Mouse (Mus musculus): Measurements from ENCODE around the gene Poln.

The Poln gene

DNA sequence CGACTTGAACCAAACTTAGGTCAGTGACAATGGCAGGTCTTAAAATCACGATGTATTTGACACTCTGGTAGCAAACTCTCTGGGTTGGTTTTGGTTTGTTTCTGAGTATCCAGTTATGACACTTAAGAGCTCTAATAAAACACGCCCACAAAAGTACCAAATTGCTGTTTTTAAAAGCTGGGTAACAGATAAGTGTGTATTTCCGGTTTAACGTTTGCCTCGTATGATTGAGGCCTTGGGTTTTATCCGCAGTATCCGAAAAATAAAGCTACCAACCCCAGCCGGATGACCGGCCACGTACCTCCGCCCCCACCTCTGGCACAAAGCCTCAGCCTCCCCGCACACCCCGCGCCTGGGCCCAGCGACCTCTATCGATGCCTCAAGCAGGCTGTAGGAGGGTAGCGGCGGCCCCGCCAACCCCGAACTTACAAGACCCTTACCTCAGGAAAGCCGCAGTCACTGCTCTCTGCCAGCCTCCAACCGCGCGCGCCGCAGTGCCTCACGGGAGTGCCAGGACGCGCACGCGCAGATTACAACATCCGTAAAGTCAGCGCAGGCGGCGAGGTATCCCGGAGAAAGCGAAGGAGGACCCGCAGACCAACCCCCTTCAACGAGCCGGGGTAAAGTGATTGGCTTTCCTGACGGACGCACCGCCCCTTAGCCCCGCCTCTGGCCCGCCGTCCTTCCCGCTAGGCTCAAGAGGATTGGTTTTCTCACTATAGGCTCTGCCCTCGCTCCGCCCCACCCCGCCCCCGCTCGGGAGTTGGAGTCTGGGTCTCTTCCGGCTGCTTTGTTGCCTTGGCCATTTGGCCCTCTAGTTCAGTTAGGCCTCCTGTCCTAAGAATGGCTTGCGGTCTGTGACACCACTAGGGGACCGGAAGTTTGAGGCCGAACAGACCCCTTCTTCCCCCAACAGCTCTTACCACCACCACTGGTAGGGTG lies at the start of gene Poln, which contains the start of gene Haus3:
TSS of gene Poln (minus strand) at position 499 of the 942 bp plus-strand sequence.
TSS of gene Haus3 (minus strand) at position 578 of the 942 bp plus-strand sequence.
- DNase-seq (ENCODE audit: low read depth, low spot score), result peak; percentile 99

GRCm38 (mm10) chr5:34218672-34219071 lies 49.4 kb upstream of the Poln start:
- no peak for DNase-seq (ENCODE audit: low read depth, low spot score)

DNA sequence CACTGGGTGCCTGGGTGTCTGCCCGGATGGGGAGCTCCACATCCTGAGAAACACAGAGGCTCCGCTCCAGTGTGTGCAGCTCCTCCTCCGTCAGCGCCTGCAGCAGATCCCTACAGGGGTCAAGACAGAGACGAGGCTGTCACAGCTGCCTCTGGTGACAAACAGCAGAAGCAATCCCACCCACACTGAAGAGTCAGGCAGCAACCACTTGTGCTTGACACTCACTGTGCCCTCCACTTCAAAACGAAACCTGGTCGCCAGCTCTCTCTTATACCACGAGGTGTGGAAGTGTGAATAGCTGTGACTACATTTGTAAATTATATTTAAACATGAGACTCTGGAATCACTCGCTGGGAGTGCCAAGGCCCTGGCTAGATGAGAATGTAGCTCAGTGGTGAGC lies 48.5 kb upstream of the Poln start:
- DNase-seq (ENCODE audit: low read depth, low spot score), result no peak

GRCm38 (mm10) chr5:34216025-34216424 lies 46.8 kb upstream of the Poln start:
- DNase-seq (ENCODE audit: low read depth, low spot score), result no peak

DNA sequence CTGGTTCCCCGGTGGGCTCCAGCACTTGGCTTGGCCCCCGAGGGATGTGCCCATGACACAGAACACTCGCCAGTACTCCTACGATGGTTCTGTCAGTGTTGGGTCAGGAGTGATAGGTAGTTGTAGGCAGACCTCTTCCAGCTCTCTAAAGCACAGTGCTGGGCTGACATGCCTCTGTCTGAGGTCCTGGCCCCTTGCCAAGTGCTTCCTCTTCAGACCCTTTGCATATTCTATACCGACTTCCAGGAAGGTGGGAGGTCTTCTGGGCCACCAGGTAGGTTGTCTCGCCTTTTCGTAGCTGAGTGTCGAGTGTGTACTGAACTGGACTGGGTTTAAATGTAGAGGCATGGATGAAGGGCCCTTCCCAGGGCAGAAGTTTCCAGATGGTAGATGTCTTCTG lies 44.4 kb upstream of the Poln start:
- no peak for DNase-seq (ENCODE audit: low read depth, low spot score)

DNA sequence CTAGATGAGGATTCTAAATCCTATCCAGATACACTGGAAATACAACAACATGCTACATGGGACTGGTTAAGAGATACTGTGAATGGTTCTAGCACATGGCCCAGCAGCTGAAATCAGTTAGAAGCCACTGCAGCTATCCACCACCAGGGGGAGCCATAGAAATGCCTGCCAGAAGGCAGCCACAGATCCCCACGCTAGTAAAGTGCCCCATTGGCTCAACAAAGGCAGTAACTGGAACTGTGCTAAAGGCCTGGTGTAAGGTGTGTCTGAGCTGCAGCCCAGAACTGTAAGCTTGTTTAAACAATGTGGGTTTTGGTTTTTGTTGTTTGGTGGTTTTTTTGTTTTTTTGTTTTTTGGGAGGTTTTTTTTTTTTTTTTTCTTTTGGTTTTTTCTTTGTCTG lies 41.0 kb upstream of the Poln start:
- peak; percentile 86 for DNase-seq (ENCODE audit: low read depth, low spot score)

GRCm38 (mm10) chr5:34207503-34207902 lies 38.3 kb upstream of the Poln start:
- DNase-seq (ENCODE audit: low read depth, low spot score), result no peak

- no peak for DNase-seq (ENCODE audit: low read depth, low spot score)
Measured at GRCm38 (mm10) chr5:34205788-34206187, 36.5 kb upstream of the Poln start.

GRCm38 (mm10) chr5:34204911-34205310 lies 35.7 kb upstream of the Poln start:
- no peak for DNase-seq (ENCODE audit: low read depth, low spot score)

GRCm38 (mm10) chr5:34202006-34202405 lies 32.8 kb upstream of the Poln start:
- no peak for DNase-seq (ENCODE audit: low read depth, low spot score)

DNA sequence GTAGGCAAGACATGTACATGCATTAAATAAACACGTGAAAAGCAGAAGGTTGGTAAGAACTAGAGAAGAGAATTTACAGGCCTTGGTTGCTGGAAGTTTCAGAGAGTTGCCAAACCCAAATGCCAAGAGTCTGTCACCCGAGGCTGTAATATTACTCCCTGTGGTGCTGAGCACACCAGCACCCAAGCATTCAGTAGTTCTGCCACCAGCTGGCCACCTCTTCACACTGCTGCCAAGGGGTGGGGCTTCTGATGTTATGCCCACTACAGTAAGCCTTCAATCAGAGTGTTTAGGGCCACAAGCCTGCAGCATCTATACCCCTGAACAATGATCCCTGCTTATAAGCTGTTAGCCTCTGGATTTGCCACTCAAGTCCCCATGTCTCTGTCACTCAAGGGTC lies 32.1 kb upstream of the Poln start:
- no peak for DNase-seq (ENCODE audit: low read depth, low spot score)

- DNase-seq (ENCODE audit: low read depth, low spot score), result no peak
Measured at GRCm38 (mm10) chr5:34198615-34199014, 29.4 kb upstream of the Poln start.

GRCm38 (mm10) chr5:34197243-34197642 lies 28.0 kb upstream of the Poln start:
- DNase-seq (ENCODE audit: low read depth, low spot score), result no peak

- DNase-seq (ENCODE audit: low read depth, low spot score), result no peak
Measured at GRCm38 (mm10) chr5:34196423-34196822, 27.2 kb upstream of the Poln start.

GRCm38 (mm10) chr5:34195786-34196185 lies 26.5 kb upstream of the Poln start:
- DNase-seq (ENCODE audit: low read depth, low spot score), result no peak

DNA sequence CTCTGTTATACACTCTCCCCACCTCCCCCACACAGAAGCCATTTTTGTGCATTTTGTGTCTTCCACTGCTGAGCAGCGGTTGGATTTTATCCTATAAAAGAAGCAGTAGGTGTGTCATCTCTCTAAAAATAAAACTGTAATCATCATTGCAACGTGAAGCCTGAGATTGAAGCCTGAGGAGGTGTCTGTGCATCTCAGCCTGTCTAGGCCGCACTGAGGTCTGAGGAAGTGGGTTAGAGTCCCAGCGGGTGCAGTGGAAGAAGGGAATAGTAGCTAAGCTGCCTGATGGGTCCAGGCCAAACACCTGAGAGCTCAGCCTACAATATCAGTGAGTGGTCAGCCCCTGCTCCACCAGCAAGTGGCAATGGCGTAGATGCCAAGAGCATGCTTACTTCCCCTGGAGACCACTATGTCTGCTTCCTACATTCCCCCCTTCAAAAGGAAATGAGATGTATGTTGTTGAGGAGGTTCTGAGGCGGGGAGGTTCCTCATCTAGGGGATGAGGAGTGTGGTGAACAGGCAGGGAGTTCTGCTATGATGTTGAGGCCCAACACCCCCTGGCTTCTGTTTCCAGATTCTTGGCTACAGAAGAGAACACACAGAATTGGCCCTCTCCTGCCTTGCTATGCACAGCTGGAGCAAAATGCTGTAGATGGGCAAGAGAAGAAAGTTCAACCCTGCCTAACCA lies 25.9 kb upstream of the Poln start:
- DNase-seq (ENCODE audit: low read depth, low spot score), result no peak

DNA sequence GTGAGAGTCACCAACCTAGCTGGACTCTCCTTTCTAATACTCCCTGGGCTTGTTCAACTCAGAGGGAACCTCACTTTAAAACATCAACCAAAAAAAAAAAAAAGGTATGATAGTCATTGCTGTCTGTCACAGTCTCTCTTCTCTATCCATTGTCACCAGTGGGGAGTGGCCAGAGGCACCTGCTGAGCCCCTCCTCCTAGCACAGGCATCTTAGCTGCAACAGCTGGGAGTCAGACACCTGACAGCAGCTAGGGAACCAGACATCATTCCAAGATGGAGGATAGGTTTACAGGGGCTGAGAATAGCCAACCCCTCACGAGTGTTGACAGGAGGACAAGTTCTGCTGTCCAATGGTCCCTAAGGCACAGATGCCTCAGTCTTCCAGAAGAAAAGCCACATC lies 25.2 kb upstream of the Poln start:
- no peak for DNase-seq (ENCODE audit: low read depth, low spot score)

- no peak for DNase-seq (ENCODE audit: low read depth, low spot score)
Measured at GRCm38 (mm10) chr5:34191843-34192242, 22.6 kb upstream of the Poln start.

DNA sequence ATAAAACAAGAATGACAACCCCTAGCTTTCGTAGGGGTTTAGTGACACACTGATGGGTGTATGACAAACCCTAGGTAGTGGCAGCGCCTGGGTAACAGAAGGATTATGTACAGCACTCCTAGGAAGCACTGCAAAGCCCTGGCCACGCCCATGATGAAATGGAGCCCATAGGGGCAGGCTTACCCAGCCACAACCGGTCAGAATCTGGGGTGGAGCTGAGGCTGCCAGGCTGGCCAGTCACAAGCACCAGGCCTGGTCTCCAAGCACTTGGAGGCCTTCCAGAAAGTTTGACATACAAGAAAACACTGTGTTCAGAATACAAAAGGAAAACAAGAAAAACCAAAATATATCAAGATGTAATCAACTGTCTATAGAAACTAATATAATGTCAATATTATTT lies 21.8 kb upstream of the Poln start:
- no peak for DNase-seq (ENCODE audit: low read depth, low spot score)

- no peak for DNase-seq (ENCODE audit: low read depth, low spot score)
Measured at GRCm38 (mm10) chr5:34189521-34189920, 20.3 kb upstream of the Poln start.

GRCm38 (mm10) chr5:34188856-34189255 lies 19.6 kb upstream of the Poln start:
- no peak for DNase-seq (ENCODE audit: low read depth, low spot score)

DNA sequence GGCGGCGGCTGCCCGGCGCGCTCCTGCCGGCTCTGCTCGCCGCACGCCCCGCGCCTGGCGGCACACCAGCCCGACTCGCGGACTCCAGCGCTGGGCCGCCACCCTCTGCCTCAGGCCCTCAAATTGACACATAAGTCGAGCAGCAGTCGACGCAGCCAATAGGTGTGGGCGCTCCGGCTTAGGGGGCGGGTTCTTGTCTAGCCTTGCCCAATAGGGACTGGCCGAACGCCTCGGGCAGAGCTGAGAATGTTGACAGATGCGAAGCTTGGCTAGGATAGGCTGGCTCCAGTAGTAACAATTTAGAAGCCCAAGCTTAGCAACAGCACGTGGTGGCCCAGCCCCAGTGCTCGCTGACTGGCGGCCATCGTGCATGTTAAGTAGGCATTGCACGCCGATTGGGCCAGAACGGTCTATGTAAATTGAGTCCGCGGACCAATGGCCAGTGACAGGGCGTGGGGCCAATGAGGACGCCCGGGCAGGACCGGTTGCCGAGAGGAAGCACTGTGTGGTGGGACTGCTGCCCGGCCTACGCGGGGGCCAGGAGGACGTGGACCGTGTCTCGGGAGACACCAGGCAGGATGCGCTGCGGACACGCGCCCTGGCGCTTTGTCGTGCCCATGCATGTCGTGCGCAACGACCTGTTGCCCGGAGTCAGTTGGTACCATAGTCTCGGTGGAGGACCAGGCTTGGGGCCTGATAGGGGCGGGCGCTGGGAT lies 18.5 kb upstream of the Poln start, which contains the start of gene Mxd4:
TSS of gene Mxd4 (minus strand) at position 120 of the 716 bp plus-strand sequence.
- peak; percentile 99 for DNase-seq (ENCODE audit: low read depth, low spot score)

Data from mesoderm, embryonic 11.5 days (tissue).